ENCODE assay signal across 8 mouse cellular contexts in genomic region chr6:138139930-138140329, GRCm38 (mm10). TPM values are rescaled to one million over a fixed set of nuclear protein-coding genes. Genes with fewer than 3 reads are reported as not detected.
DNase-seq lines count a peak whose midpoint lies in the region; ATAC-seq and TF ChIP-seq lines count a peak whose summit lies in the region.

Mgst1 (plus strand) TSS chr6:138140316.

- H3K27ac ChIP-seq in kidney, embryonic 15.5 days: peak within 1 kb of the TSS; percentile 87
- H3K27ac ChIP-seq in bone marrow, adult 2 months (ENCODE audit: control insufficient read depth, insufficient read depth, low read depth, low read length, poor library complexity): peak within 1 kb of the TSS; percentile 85
- H3K27ac ChIP-seq in intestine, postnatal 0 days (ENCODE audit: low read depth, low read length): peak within 1 kb of the TSS; percentile 89

- H3K9me3 ChIP-seq in kidney, embryonic 15.5 days (replicated peaks): no peaks in the 10 kb centered on the region
- no peaks in the 10 kb centered on the region for H3K9me3 ChIP-seq in intestine, postnatal 0 days (ENCODE audit: control insufficient read depth)

- no peaks in the 10 kb centered on the region for H3K27me3 ChIP-seq in kidney, embryonic 15.5 days
- H3K27me3 ChIP-seq in intestine, postnatal 0 days (replicated peaks; ENCODE audit: control insufficient read depth, insufficient read depth, low read length): no peaks in the 10 kb centered on the region

- H3K4me3 ChIP-seq in kidney, embryonic 15.5 days (replicated peaks): peak within 1 kb of the TSS; percentile 61
- H3K4me3 ChIP-seq in bone marrow, adult 2 months (replicated peaks; ENCODE audit: control insufficient read depth, low read depth, low read length): peak within 1 kb of the TSS; percentile 94
- H3K4me3 ChIP-seq in intestine, postnatal 0 days (ENCODE audit: low read depth, low read length): peak within 1 kb of the TSS; percentile 61

- H3K4me2 ChIP-seq in kidney, embryonic 15.5 days: peak within 1 kb of the TSS; percentile 77
- H3K4me2 ChIP-seq in intestine, postnatal 0 days (replicated peaks; ENCODE audit: low read depth): peak within 1 kb of the TSS; percentile 79

- 1% methylated on average over 5 of the region's 5 CpGs for WGBS in kidney, embryonic 15.5 days
- WGBS in bone marrow, adult 2 months: under 1% methylated on average over 5 of the region's 5 CpGs
- WGBS in intestine, postnatal 0 days: 3% methylated on average over 5 of the region's 5 CpGs

- no peaks in the 10 kb centered on the region for H3K36me3 ChIP-seq in kidney, embryonic 15.5 days
- H3K36me3 ChIP-seq in intestine, postnatal 0 days (ENCODE audit: control insufficient read depth, insufficient read depth): no peaks in the 10 kb centered on the region

- H3K4me1 ChIP-seq in kidney, embryonic 15.5 days: peaks cover 32% of the 10 kb centered on the region
- peaks cover 1% of the 10 kb centered on the region for H3K4me1 ChIP-seq in bone marrow, adult 2 months (ENCODE audit: control insufficient read depth, insufficient read depth, low read length)
- H3K4me1 ChIP-seq in intestine, postnatal 0 days (replicated peaks; ENCODE audit: control insufficient read depth, insufficient read depth, low read length): 0 out of 2 replicates have a peak, but pooled peaks cover 8% of the 10 kb centered on the region

- DNase-seq in kidney, adult 11 months: no peak
- no peak for DNase-seq in gastrocnemius, postnatal 4 days (ENCODE audit: low spot score in 2 of 2)
- DNase-seq in lung, postnatal 4 days: peak; percentile 38 to 48
- DNase-seq in spleen, postnatal 4 days (ENCODE audit: low spot score in 2 of 2): no peak

- H3K9ac ChIP-seq in kidney, embryonic 15.5 days: peak within 1 kb of the TSS; percentile 53
- H3K9ac ChIP-seq in intestine, postnatal 0 days (ENCODE audit: low read depth, low read length): peak within 1 kb of the TSS; percentile 64

- peak; percentile 19; the same call in 1 of the 2 replicates for ATAC-seq in kidney, embryonic 15.5 days (replicated peaks; ENCODE audit: low FRiP score)
- ATAC-seq in intestine, postnatal 0 days: peak; percentile 90
- no peak for ATAC-seq in CD4-positive, CD25-positive, alpha-beta regulatory T cell, adult 4 months

- TF ChIP-seq CTCF in bone marrow, adult 2 months (IDR thresholded peaks at IDR 0.05; ENCODE audit: control insufficient read depth, insufficient read depth, low read length): no peak
- TF ChIP-seq CTCF in intestine, postnatal 0 days (IDR thresholded peaks at IDR 0.05; ENCODE audit: low read depth): no peak

- TF ChIP-seq POLR2A in bone marrow, adult 2 months (IDR thresholded peaks at IDR 0.05; ENCODE audit: borderline replicate concordance, control insufficient read depth, low read depth, low read length): no peak

RNA-seq across cellular contexts. Expression of gene Mgst1, which starts in this region (rescaled TPM):
- polyA plus RNA-seq in kidney, embryonic 15.5 days (2015; fragmentation: Nextera tagmentation; extraction: Ambion mirVana): 221 and 251 TPM in 2 replicates
- 51.0 and 109 TPM in 2 replicates for polyA plus RNA-seq in bone marrow, adult 2 months (2011; ENCODE audit: insufficient read depth, insufficient read length, low replicate concordance, missing spikeins)
- 10 to 100 TPM; 31.8 to 43.9 TPM for total RNA-seq in gastrocnemius, postnatal 4 days (2021)
- polyA plus RNA-seq in intestine, postnatal 0 days (2015; fragmentation: Nextera tagmentation; extraction: Ambion mirVana): 781 and 782 TPM in 2 replicates
- under 1 TPM in 1 of 2 experiments, not detected in 1; 0.75 TPM for polyA plus RNA-seq in CD4-positive, CD25-positive, alpha-beta regulatory T cell, adult 4 months (2017; shearing (Covaris generic))

Comparison
In these comparisons a context has a peak if more than half of its experiments do, and no peak if none do; other contexts are left out.
1. RNA of gene Mgst1 (polyA plus RNA-seq): 781 to 782 TPM in intestine, postnatal 0 days, 221 to 251 TPM in kidney, embryonic 15.5 days and 51.0 to 109 TPM in bone marrow, adult 2 months; 0.75 TPM in CD4-positive, CD25-positive, alpha-beta regulatory T cell, adult 4 months; every median in the first group is over 10 times any median in the second.
2. DNase-seq: peak in lung, postnatal 4 days (2 of 2); none in kidney, adult 11 months (single experiment), gastrocnemius, postnatal 4 days (0 of 2) and spleen, postnatal 4 days (0 of 2).
3. Peak in every context shown above with its lines, with median percentiles within 50 percentile points of each other: H3K27ac ChIP-seq and H3K4me3 ChIP-seq.